Mouse (Mus musculus) embryo, embryonic 11.5 days (tissue): Measurements from ENCODE around the gene Nlrp9c.
"Not testable (repeated sequence)": the region's sequence is repeated elsewhere in the genome, so short reads cannot be mapped to it uniquely, and the experiment has no call there.

ENCODE experiments used
- DNase-seq: peaks from one replicate; pipeline ENCODE4 v3.0.0-alpha.2; 2012; ENCODE audit warnings: low read depth, low spot score

Gene Nlrp9c

GRCm38 (mm10) chr7:26403600-26403999 is at the start of gene Nlrp9c:
TSS of gene Nlrp9c (minus strand) at chr7:26403700.
- not testable (repeated sequence) for DNase-seq

- DNase-seq: no peak
Measured at GRCm38 (mm10) chr7:26434813-26435212, 31.3 kb upstream of the Nlrp9c start, which contains the start of gene Nlrp4a. TSS of gene Nlrp4a (plus strand) at chr7:26435113.

- not testable (repeated sequence) for DNase-seq
Measured at GRCm38 (mm10) chr7:26391811-26392210, 11.7 kb downstream of the Nlrp9c start.

- DNase-seq: not testable (repeated sequence)
Measured at GRCm38 (mm10) chr7:26391137-26391536, 12.4 kb downstream of the Nlrp9c start.

GRCm38 (mm10) chr7:26386691-26387090 is 16.8 kb downstream of the Nlrp9c start:
- DNase-seq: not testable (repeated sequence)

GRCm38 (mm10) chr7:26380807-26381206 is 22.7 kb downstream of the Nlrp9c start:
- DNase-seq: no peak

GRCm38 (mm10) chr7:26373221-26373620 is 30.3 kb downstream of the Nlrp9c start:
- DNase-seq: not testable (repeated sequence)

- not testable (repeated sequence) for DNase-seq
Measured at GRCm38 (mm10) chr7:26356719-26357118, 46.8 kb downstream of the Nlrp9c start.

GRCm38 (mm10) chr7:26352258-26352657 is 51.2 kb downstream of the Nlrp9c start:
- not testable (repeated sequence) for DNase-seq

GRCm38 (mm10) chr7:26350177-26350576 is 53.3 kb downstream of the Nlrp9c start:
- DNase-seq: not testable (repeated sequence)

GRCm38 (mm10) chr7:26320361-26320760 is 83.1 kb downstream of the Nlrp9c start:
- not testable (repeated sequence) for DNase-seq

GRCm38 (mm10) chr7:26315809-26316208 is 87.7 kb downstream of the Nlrp9c start:
- DNase-seq: not testable (repeated sequence)

- DNase-seq: not testable (repeated sequence)
Measured at GRCm38 (mm10) chr7:26315194-26315593, 88.3 kb downstream of the Nlrp9c start.

- DNase-seq: not testable (repeated sequence)
Measured at GRCm38 (mm10) chr7:26311786-26312185, 91.7 kb downstream of the Nlrp9c start.

GRCm38 (mm10) chr7:26306926-26307325 is 96.6 kb downstream of the Nlrp9c start, which contains the start of gene Cyp2a4:
TSS of gene Cyp2a4 (plus strand) at chr7:26307169.
- DNase-seq: not testable (repeated sequence)

GRCm38 (mm10) chr7:26303429-26304166 is 99.9 kb downstream of the Nlrp9c start:
- not testable (repeated sequence) for DNase-seq
